Mouse (Mus musculus) bone marrow macrophage, adult 2 months (primary cell): Measurements from ENCODE around the gene Sfta2.

Experiments
- CTCF ChIP-seq: IDR thresholded peaks from 2 replicates; pipeline ENCODE4 v1.5.1; 2012; ENCODE audit warnings: low read depth, mild to moderate bottlenecking, low read length, moderate library complexity
- POLR2A ChIP-seq: IDR thresholded peaks from 2 replicates; pipeline ENCODE4 v1.6.1; 2012; ENCODE audit warnings: mild to moderate bottlenecking, low read depth, low read length, borderline replicate concordance

GRCm38 (mm10) chr17:35617127-35617526 is 15.8 kb downstream of the Sfta2 start:
- TF ChIP-seq CTCF: no peak
- no peak for TF ChIP-seq POLR2A
